Mouse (Mus musculus): ENCODE measurements at regions not wholly inside any gene's neighbourhood (a gene's known extent, or its start where the extent isn't known, plus 50 kb on each side); places are given as distances from the start of the nearest gene placed in this dataset.
"Not testable (repeated sequence)": the region's sequence is repeated elsewhere in the genome, so short reads cannot be mapped to it uniquely, and the experiment has no call there.

GRCm38 (mm10) chr12:21680026-21680425 lies 262.6 kb upstream of the Ywhaq start:
- H3K4me3 ChIP-seq (replicated peaks; ENCODE audit: control insufficient read depth, low read depth, low read length); H3K27ac ChIP-seq (ENCODE audit: control insufficient read depth, insufficient read depth, low read depth, low read length, poor library complexity); H3K4me1 ChIP-seq (ENCODE audit: control insufficient read depth, insufficient read depth, low read length): not testable (repeated sequence)
- 25% methylated on average over 2 of the region's 4 CpGs for WGBS

- WGBS: 79% methylated on average over 8 of the region's 8 CpGs
- not testable (repeated sequence) for H3K4me3 ChIP-seq (replicated peaks; ENCODE audit: control insufficient read depth, low read depth, low read length); H3K4me1 ChIP-seq (ENCODE audit: control insufficient read depth, insufficient read depth, low read length); H3K27ac ChIP-seq (ENCODE audit: control insufficient read depth, insufficient read depth, low read depth, low read length, poor library complexity)
These were observed 231.9 kb upstream of the Ywhaq start for GRCm38 (mm10) chr12:21649381-21649780.

GRCm38 (mm10) chr12:21613781-21614180 lies 196.3 kb upstream of the Ywhaq start:
- not testable (repeated sequence) for H3K4me3 ChIP-seq (replicated peaks; ENCODE audit: control insufficient read depth, low read depth, low read length); H3K27ac ChIP-seq (ENCODE audit: control insufficient read depth, insufficient read depth, low read depth, low read length, poor library complexity); H3K4me1 ChIP-seq (ENCODE audit: control insufficient read depth, insufficient read depth, low read length)
- WGBS: 17% methylated on average over 2 of the region's 2 CpGs
- TF ChIP-seq CTCF (IDR thresholded peaks at IDR 0.05; ENCODE audit: control insufficient read depth, insufficient read depth, low read length): peak; percentile 67

DNA sequence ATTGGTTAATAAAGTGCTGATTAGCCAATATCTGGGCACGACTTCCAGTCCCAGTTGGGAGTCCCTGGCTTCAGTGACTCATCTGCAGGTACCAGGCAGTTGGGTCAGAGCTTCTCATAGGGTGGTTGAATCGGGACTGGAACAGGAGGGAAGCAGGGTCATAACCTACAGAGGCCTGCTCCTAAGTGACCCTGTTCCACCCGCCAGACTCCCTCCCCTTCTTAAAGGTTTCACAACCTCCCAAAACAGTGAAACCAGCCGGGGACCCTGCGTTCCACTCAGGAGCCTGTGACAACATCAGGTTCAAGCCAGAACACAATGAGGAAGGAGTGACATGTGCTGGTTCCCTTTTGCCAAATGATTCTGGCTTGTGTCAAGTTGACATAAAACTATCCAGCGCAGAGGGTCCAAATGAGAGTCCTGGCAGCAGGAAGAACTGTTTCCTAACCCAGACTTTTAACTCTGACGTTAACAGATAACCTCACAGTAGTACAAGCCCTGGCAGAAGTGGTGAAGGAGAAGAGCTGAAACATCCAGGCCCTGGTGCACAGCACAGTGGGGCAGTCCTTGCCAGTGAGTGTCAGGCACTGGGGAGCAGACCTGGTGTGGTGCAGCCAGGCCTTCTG lies 151.1 kb upstream of the Ywhaq start:
- TF ChIP-seq CTCF (IDR thresholded peaks at IDR 0.05; ENCODE audit: control insufficient read depth, insufficient read depth, low read length): no peak
- TF ChIP-seq POLR2A (IDR thresholded peaks at IDR 0.05; ENCODE audit: borderline replicate concordance, control insufficient read depth, low read depth, low read length): no peak
- H3K27ac ChIP-seq (ENCODE audit: control insufficient read depth, insufficient read depth, low read depth, low read length, poor library complexity): no peak overlapping the region; the same call in 1 of the 2 replicates
- no peaks in the 10 kb centered on the region for H3K4me1 ChIP-seq (ENCODE audit: control insufficient read depth, insufficient read depth, low read length)
- WGBS: 64% methylated on average over 7 of the region's 7 CpGs
- H3K4me3 ChIP-seq (replicated peaks; ENCODE audit: control insufficient read depth, low read depth, low read length): no peak overlapping the region

GRCm38 (mm10) chr12:21543962-21544361 lies 126.5 kb upstream of the Ywhaq start:
- WGBS: 38% methylated on average over 2 of the region's 2 CpGs
- H3K4me1 ChIP-seq (ENCODE audit: control insufficient read depth, insufficient read depth, low read length); H3K27ac ChIP-seq (ENCODE audit: control insufficient read depth, insufficient read depth, low read depth, low read length, poor library complexity); H3K4me3 ChIP-seq (replicated peaks; ENCODE audit: control insufficient read depth, low read depth, low read length): not testable (repeated sequence)

DNA sequence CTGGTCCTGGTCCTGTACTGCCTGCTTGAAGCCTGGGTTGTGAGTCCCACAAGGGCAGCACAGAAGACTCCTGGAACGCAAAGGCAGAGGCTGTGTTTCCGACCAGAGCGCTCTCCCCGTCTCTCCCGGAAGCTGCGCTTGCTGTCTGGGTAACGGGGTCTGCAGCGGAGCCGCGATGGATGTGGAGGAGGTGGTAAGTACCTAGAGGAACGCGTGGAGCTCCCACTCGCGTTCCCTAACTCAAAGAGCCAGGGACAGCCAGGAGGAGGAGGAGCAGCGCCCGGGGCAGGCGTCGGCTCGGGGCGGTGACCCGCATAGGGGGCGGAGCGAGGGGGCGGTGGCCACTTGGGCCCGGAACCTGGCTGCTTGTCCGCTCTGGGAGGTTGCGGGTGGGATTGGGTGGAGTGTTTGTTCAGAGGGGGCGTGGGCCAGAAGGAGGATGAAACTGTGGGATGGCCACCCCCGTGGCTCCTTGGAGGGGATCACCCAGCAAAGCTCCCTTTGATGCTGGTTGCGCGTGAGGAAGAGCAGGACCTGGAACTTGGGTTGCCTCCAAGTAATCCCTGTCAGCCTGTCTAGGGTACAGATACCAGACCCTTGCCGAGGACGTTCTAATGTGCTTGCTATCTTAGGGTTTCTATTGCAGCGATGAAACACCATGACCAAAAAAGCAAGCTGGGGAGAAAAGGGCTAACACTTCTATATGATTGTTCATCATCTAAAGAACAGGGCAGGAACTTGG lies 125.9 kb upstream of the Ywhaq start:
- H3K4me1 ChIP-seq (ENCODE audit: control insufficient read depth, insufficient read depth, low read length); H3K27ac ChIP-seq (ENCODE audit: control insufficient read depth, insufficient read depth, low read depth, low read length, poor library complexity): not testable (repeated sequence)
- WGBS: 4% methylated on average over 34 of the region's 34 CpGs
- peak overlapping the region; percentile 70 for H3K4me3 ChIP-seq (replicated peaks; ENCODE audit: control insufficient read depth, low read depth, low read length)

DNA sequence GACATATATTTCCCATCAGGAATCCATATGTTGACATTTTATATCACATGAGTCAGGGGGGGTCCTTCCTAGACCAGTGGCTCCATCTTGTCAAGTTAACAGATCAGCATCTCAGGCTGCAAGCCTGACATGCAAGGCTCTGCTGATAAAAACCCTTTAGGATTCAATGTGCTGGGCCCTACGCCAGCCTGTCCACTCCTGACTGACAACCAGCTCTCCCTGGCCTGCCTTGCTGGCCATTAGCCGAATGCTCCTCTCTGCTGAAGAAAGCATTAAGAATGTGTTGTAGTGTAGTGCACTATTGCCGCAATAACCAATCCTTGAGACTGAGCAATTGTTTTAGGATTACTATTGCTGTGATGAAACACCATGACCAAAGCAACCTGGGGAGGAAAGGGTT lies 114.3 kb upstream of the Ywhaq start:
- no peak overlapping the region for H3K27ac ChIP-seq (ENCODE audit: control insufficient read depth, insufficient read depth, low read depth, low read length, poor library complexity)
- H3K4me3 ChIP-seq (replicated peaks; ENCODE audit: control insufficient read depth, low read depth, low read length): no peak overlapping the region
- TF ChIP-seq CTCF (IDR thresholded peaks at IDR 0.05; ENCODE audit: control insufficient read depth, insufficient read depth, low read length) (no peak), POLR2A (IDR thresholded peaks at IDR 0.05; ENCODE audit: borderline replicate concordance, control insufficient read depth, low read depth, low read length) (no peak)
- no peaks in the 10 kb centered on the region for H3K4me1 ChIP-seq (ENCODE audit: control insufficient read depth, insufficient read depth, low read length)
- 86% methylated on average over 3 of the region's 3 CpGs for WGBS

- not testable (repeated sequence) for H3K27ac ChIP-seq (ENCODE audit: control insufficient read depth, insufficient read depth, low read depth, low read length, poor library complexity); H3K4me3 ChIP-seq (replicated peaks; ENCODE audit: control insufficient read depth, low read depth, low read length); H3K4me1 ChIP-seq (ENCODE audit: control insufficient read depth, insufficient read depth, low read length)
- WGBS: 69% methylated on average over 3 of the region's 3 CpGs
These were observed 111.9 kb upstream of the Ywhaq start for GRCm38 (mm10) chr12:21529367-21529766.

- WGBS: 75% methylated on average over 8 of the region's 8 CpGs
- not testable (repeated sequence) for H3K4me3 ChIP-seq (replicated peaks; ENCODE audit: control insufficient read depth, low read depth, low read length); H3K27ac ChIP-seq (ENCODE audit: control insufficient read depth, insufficient read depth, low read depth, low read length, poor library complexity); H3K4me1 ChIP-seq (ENCODE audit: control insufficient read depth, insufficient read depth, low read length)
These were observed 109.9 kb upstream of the Ywhaq start for GRCm38 (mm10) chr12:21527336-21527735.

- H3K4me3 ChIP-seq (replicated peaks; ENCODE audit: control insufficient read depth, low read depth, low read length); H3K27ac ChIP-seq (ENCODE audit: control insufficient read depth, insufficient read depth, low read depth, low read length, poor library complexity); H3K4me1 ChIP-seq (ENCODE audit: control insufficient read depth, insufficient read depth, low read length): not testable (repeated sequence)
- 78% methylated on average over 2 of the region's 2 CpGs for WGBS
These were observed 109.5 kb upstream of the Ywhaq start for GRCm38 (mm10) chr12:21526906-21527305.
